Mouse (Mus musculus): ENCODE measurements around the gene Cyp1a2.
"Not testable (repeated sequence)": the region's sequence is repeated elsewhere in the genome, so short reads cannot be mapped to it uniquely, and the experiment has no call there.

Cyp1a2 gene

DNA sequence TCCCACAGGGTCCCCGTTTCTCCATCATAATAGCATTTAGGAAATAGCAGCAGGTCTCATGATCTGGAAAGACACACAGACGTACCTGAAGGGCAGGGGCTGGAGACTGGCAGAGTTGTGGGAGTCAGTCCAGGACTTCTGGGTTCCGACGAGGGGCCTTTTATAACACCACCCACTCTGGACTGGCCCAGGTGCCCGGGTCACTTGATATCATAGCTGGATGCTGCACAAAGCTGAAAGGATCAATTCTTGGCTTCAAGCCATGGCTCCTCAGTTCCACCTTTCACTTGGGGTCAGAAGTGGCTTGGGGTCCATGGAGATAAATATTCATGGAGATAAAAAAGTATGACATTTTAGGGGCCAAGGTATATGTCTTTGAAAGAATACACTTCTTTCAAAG lies at the start of gene Cyp1a2:
Gene Cyp1a2, minus strand, starts transcription at position 184 of the 400 bp plus-strand sequence.
- no peak for DNase-seq

DNA sequence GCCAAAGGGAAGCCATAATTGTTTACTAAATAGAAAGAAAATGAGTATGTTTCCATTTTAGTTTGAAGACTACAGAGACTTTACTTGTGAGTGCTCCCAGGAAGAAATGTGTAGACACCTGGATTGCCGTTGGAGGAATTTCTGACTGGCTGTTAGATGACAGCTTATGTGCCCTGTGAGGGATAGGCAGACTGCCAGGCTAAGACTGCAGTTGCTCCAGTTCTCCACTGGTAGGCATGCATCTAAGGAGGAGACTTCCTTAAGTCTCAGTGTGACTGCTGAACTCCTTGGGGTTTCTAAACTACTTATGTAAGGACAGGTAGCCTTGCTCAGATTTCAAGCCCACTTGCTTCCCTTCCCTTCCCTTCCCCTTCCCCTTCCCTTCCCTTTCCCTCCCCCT lies 44.8 kb upstream of the Cyp1a2 start:
- no peak for DNase-seq

DNA sequence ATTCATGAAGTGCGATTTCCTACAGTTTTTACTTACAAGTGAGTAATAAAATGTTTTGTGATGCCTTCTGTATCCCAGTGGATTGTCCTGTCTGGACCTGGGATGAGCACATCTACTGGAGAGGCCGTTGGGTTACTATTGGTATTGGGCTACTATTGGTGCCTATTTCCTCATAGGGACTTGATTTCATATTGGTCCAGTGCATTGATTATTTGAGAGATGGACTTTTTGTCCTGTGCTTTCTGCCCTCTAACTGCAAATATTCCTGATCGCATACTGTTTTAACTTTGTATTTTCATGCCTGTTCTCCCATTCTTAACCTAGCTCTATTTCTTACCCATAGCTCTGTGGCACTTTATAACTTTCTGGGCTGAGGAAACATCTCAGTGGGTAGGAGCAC lies 41.2 kb upstream of the Cyp1a2 start:
- DNase-seq, result no peak

DNA sequence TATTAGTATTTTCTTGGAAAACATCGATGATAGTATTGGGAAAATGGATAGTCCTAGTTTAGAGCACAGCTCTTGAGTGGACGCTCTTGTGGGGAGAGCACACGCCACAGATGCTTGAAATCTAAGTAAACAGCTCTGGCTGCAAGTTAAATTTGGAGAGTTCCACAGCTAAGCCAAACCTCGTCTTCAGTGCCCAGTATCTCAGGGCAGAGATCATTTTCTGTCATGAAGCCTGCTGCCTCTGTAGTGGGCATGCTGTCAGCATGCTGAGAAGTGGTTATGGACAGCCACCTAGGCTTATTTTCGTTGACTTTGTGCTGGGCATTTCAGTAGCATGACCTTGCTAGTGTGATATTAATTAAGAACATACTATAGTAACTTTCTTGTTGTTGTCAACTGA lies 40.3 kb upstream of the Cyp1a2 start:
- DNase-seq, result no peak

DNA sequence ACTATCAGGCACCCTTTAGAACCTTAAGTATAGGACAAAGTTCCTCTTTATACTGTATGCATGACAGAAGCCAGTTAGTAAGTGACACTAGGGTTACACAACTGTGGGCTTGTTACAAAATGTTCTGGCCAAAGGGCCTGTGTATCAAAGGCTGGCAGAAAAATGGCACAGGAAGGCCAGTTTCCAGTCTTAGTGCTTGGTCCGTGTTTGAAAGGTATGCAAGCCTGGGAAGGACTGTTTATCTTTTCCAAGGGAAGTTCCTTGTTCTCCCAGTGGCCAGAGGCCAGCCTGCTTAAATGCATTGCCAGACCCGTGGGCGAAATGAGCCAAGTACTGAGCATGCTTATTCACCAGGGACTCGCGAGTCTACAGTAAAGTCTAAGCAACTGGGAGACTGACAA lies 39.8 kb upstream of the Cyp1a2 start:
- peak; percentile 77 for DNase-seq

DNA sequence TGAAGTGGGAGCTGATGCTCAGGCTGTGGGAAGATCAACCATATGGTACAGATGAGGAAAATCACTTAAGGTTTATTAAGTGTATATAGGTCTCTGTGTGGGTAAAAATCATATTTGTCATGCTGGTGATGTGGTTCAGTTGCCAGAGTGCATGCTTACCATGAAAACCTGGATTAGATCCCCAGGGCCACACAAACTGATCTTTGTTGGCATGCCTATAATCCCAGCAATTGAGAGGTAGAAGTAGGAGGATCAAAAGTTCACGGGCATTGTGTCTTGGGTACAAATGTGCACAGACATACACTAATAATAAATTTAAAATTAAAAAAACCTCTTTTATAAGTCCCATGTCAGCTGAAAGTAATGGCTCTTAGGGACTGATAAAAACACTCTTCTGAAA lies 38.9 kb upstream of the Cyp1a2 start:
- no peak for DNase-seq

DNA sequence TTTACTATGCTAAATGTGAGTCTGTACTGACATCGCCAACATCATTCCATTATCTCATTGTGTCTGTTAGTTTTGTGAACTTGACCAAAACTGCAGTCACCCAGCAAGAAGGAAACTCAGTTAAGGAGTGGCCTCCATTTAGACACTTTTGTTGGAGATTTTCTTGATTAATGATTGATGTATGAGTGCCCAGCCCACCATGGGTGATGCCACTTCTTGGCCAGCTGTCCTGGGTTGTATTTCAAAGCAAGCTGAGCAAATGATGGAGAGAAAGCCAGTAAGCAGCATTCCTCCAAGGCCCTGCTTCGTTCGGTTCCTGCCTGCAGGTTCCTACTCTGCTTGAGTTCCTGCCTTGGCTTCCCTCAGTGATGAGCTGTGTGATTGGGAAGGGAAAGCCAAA lies 37.2 kb upstream of the Cyp1a2 start:
- DNase-seq, result no peak

DNA sequence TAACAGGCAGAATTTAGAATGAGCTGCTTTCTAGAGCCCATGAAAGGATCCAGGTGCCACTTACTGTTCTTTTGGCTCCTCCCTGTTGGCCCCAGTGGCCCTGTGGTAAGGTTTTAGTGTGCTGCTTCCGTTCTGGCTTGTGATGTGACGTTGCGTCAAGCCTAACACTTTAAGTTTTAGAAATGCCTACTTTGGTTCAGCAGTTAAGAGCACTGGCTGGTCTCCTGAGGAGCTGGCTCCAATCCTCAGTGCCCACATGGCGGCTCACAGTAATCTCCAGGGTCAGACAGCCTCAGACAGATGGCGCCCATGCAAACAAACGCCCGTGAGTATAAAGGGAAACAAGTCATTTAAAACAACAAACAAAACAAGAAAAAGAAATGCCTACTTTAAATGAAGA lies 34.9 kb upstream of the Cyp1a2 start:
- DNase-seq, result peak; percentile 30

DNA sequence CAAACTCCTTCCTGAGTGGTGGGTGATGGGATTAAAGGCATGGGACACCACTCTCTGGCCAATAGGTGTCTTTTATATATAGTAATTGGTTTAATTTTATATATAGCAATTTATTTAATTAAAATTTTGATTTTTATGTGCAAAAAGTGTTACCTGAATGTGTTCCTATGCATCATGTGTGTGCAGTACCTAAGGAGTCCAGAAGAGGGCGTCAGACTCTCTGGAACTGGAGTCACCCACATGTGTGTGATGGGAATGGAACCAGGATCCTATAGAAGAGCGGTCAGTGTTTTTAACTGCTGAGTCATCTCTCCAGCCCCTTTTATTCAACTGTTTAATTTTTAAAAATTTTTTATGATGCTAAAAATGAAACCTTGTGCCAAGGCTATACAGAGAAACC lies 28.7 kb upstream of the Cyp1a2 start:
- no peak for DNase-seq

DNA sequence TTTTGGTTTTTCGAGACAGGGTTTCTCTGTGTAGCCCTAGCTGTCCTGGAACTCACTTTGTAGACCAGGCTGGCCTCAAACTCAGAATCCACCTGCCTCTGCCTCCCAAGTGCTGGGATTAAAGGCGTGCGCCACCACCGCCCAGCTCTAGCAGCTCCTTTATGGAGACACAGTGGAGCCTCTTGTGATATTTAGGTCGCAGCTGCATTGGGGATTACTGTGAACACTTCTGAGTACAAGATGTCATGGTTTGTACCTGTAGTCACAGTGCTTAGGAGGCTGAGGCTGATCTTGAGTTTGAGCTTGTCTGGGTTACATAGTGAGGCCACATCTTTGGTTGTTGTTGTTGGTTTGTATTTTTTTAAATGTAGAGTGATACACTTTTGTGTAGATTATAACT lies 26.7 kb upstream of the Cyp1a2 start:
- DNase-seq, result not testable (repeated sequence)

DNA sequence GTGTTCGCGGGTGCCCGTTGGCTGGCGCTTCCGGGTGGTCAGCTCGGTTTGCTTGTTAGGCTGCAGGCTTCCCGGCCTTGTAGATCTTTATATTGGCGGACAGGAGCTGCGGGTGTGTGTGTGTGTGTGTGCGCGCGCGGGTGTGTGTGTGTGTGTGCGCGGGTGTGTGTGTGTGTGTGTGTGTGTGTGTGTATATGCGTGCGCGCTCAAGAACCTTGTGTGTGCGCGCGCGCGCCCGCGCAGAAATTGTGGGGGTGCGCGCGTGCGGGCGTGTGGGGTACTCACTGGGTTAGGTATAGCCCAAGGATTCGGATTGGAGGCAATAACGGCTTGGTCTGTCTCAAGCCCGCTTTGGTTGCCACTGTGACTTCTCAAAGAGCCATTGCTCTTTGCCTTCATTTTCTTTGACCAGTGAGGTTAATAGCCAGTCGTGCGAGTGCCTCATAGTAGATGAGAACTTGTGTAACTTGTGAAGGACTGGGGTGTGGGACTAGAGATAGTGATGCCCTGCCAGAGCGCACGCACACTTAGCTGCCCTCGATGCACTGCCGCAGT lies 25.3 kb upstream of the Cyp1a2 start:
- peak; percentile 63 for DNase-seq

DNA sequence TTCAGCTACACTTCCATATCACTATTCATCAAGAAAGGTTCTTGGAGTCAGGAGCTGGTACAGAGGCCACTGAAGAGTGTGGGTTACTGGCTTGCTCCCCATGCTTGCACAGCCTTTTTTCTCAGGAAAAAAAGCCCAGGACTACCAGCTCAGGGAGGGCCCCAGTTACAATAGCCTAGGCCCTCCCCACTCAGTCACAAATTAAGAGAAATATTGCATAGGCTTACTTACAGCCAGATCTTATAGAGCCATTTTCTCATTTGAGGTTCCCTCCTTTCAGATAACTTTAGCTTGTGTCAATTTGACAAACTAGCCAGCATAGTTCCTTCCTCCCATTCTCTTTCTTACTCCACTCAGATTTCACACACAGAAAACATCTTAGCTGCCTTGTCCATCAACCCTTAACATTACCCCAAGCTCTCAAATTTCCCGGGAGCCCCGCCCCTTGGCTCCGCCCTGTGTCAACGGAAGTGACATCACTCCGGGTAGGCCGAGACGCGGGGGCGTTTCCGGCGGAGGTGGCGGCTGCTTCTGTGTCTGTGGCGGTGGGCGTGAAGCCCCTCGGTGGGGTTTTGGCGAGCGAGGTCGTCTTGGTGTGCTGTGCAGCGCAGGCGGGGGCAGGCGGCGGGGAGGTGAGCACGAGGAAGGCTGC lies 24.7 kb upstream of the Cyp1a2 start, which contains the start of gene Edc3:
Gene Edc3, plus strand, starts transcription at position 473 of the 652 bp plus-strand sequence.
- DNase-seq, result peak; percentile 91

DNA sequence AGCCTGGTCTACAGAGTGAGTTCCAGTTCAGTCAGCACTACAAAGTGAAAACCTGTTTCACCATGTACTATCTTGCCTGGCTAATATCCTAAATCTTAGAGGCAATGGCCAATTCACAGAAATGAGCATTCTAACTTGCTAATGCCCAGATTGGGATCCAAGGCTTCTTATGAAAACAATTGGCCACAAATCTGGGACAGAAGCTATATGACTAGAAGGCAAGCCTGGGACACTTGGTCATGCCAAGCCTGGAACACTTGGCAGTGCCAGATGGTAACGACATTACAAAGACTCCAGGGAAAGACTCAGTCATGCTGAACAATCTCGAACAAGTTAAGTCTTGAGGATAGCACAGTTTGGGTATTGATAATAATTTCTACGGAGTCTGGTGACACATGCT lies 23.0 kb upstream of the Cyp1a2 start:
- no peak for DNase-seq

DNA sequence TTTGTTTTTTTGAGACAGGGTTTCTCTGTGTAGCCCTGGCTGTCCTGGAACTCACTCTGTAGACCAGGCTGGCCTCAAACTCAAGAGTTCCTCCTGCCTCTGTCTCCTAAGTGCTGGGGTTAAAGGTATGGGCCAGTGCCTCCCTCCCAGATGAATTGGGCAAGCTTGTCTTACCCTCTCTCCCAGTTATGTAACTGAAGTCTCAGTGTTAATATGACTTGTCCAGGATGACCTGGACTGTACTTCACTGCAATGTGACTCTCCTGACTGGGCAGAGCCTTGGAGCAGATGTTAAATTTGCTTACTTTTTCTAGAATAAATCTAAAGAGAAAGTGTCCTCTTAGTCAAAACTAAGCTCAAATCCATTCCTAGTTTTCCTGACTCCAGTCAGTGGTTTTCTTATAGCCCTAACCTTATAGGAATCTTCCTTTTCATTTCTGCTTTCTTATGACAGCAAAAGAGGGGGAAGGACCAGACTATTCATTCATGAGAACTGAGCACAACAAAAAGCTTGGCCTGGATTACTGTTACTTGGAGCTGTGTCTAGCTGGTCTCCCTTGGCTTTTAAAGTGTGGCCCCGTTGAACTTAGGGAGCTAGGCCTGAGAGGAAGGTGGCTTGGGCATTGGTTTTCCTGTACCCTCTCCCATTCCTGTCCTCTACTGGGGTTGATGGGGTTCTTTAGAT lies 15.1 kb upstream of the Cyp1a2 start:
- no peak for DNase-seq

DNA sequence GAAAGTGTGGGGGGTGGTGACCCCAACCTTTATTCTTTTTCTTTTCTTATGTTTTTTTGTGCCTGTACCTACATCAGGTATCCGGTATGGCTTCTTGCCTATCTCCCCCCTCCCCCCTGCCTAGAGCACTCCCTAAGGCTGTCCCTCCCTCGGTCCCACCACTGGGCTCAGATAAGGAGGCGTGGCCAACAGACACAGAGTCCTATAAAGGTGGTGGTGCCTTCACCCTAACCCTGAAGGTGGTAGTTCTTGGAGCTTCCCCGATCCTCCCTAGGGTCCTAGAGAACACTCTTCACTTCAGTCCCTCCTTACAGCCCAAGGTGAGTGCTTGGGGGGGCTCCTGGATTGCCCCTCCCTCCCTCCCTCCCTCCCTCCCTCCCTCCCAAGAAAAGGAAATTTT lies 13.9 kb upstream of the Cyp1a2 start:
- no peak for DNase-seq

DNA sequence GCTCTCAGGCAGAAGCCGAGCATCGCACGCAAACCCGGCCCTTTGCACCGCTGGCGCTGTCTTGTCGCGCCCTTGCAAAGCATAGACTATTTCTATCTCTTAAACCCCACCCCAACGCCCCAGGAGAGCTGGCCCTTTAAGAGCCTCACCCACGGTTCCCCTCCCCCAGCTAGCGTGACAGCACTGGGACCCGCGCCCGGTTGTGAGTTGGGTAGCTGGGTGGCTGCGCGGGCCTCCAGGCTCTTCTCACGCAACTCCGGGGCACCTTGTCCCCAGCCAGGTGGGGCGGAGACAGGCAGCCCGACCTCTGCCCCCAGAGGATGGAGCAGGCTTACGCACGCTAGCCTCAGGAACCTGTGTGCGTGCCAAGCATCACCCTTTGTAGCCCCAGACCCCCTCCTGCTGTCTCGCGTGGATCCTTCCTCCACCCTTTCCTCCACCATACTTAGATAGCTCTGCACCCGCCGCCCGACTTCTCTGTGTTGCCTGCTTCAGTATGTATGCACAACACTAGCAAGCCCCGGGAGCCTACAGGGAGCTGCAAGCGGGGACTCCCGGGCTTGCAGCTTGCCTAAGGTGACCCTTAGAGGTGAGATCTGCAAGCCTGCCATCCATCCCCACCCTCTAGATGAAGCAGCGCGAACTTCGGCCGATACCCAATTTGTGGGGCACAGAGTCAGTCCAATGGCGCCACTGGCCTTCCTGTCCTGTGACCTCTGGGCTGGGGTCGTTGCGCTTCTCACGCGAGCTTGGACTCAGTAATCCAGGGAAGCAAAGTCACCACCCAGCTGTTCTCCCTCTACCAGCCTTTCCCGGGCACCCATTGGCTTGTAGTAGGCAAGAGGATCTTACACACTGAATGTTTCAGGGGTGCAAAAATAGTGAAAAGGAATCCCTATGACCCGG lies 13.1 kb upstream of the Cyp1a2 start:
- peak; percentile 69 for DNase-seq

DNA sequence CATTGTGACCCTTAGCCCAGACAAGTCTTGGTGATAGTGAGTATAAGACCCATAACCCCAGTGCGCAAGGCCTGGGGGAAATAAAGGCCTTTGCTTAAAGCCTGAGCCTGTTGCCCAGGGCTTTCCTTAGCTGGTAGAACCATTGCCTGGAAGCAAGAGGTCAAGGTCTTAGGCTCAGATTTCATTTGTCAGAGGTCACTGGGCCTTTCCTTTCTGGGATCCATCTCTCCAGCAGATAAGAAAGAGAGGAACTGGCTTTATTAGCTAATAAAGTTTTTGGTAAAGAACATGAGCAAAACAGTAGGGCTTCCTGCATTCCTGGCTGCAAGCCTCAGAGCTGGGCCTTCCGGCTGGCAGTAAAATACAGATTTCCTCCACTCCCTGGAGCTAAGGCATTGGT lies 10.6 kb upstream of the Cyp1a2 start:
- no peak for DNase-seq

DNA sequence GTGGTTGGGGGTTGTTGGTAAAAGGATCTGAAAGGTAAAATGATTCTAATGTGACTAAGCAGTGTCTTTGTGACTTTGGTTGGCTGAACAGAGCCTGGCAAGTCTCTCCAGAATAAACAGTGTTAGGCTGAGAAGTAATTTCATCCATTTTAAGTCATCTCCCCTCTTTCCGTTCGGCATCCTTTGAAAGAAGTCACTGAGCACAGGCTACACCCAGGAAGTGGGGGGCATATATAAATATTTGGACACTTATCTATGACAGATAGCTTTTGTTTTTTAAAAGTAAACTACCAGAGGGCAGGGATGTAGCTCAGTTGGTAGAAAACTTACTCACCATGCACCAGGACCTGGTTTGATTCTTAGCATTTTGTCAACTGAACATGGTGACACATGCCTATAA lies 5.1 kb upstream of the Cyp1a2 start:
- DNase-seq, result no peak

DNA sequence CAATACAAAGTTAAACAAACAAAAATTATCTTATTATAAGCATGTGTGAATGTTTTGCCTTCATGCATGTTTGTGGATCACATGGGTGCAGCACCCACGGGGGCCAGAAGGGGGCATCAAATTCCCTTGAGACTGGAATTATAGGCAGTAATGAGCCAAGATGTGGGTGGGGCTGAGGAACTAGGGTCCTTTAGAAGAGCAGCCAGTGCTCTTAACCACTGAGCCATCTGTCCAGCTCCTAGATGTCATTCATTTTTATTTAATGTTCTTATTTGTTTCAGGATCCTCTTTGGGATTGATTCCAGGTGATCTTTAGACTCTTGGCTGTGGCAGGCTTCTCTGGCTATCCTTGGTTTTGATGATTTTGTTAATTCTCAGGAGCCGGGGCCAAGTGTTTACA lies 4.7 kb upstream of the Cyp1a2 start:
- peak; percentile 43 for DNase-seq

DNA sequence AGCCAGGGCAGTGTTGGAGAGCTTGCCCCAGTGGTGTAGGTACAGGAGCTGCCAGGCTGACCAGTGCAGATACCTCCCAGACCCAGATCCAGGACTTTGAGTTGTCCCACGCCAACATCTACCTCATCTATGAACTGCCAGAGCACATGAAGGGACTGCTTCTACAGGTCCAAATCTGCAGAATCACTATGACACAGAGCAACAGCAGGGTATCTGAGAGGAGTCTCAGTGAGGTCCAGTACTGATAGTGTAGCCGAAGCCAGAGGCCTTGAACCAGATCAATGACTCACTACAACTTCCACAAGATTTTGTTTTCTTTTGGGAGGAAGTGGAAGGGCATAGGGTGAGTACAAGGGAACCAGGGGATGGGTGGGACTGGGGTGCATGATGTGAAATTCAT lies 4.2 kb upstream of the Cyp1a2 start, which contains the start of gene Cyp1a1:
Gene Cyp1a1, plus strand, starts transcription at position 178 of the 400 bp plus-strand sequence.
- no peak for DNase-seq

DNA sequence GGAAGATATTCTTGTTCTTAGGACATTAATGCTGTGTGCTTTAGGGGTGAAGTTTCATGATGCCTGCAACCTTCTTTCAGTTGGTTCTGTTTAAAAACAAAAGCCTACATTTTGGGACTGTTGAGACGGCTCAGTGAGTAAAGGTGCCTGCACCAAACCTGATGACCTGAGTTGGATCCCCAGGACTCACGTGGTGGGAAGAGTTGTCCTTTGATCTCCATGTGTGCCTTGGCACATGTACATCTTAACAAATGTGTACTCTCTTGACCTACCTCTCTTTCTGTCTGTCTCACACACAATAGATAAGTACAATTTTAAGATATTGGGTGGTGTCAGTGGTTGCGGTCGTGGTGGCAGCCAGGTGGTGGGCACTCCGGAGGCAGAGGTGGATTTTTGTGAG lies 2.5 kb upstream of the Cyp1a2 start:
- no peak for DNase-seq

DNA sequence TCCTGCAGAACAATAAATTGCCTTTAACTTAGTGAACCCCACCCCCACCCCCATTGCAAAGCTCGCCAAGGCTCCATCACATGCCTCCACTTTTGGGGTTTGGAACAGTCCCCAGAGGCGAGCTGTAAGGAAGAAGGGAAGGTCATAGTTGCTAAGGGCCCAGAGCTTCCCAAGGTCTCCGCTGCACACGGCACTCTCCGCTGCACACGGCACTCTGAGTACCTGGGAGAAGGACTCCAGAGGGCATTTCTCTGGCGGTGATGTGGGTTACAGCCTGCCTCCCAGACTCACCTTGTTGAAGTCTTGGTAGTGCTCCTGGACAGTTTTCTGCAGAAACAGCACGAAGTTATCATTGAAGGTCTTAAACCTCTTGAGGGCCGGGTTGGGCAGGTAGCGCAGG lies 2.1 kb downstream of the Cyp1a2 start:
- peak; percentile 31 for DNase-seq

DNA sequence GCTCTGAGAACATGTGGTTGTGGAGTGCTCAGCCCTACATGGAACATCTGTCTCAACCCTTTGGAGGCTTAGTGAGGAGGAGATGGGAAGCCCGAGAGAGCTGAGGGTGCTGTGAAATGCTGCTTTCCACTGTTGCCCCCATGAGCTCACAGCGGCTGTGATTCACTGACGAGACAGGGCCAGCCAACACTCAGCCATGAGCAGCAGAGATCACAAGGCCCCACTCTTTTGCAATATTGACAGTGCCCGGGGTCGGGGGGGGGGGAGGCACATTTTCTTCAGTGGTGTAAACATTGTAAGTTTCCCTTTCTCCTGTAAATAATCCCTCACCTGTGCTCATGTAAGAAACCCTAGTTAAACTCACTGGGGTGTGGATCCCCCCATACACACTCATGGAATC lies 12.0 kb downstream of the Cyp1a2 start:
- no peak for DNase-seq

Measured in kidney, adult 18-20 months (tissue).